Mouse (Mus musculus) intestine, postnatal 0 days (tissue): ENCODE measurements at regions not wholly inside any gene's neighbourhood (a gene's known extent, or its start where the extent isn't known, plus 50 kb on each side); places are given as distances from the start of the nearest gene placed in this dataset.
"Not testable (repeated sequence)": the region's sequence is repeated elsewhere in the genome, so short reads cannot be mapped to it uniquely, and the experiment has no call there.

ENCODE experiments used
- ATAC-seq: fragments of 200-750 bp; cut with Nextera tagmentation; 2 replicates; pipeline ENCODE4 v1.8.0; 2017; ENCODE audit warnings: mild to moderate bottlenecking, moderate TSS enrichment, moderate library complexity
- H3K27ac ChIP-seq: fragments of 300-500 bp; sonication (generic); 2 replicates; pipeline ENCODE4 v1.5.1; 2014; ENCODE audit warnings: mild to moderate bottlenecking, low read depth, low read length, moderate library complexity
- H3K27me3 ChIP-seq: fragments of 300-500 bp; sonication (generic); replicated peaks from 2 replicates; pipeline ENCODE4 v1.6.1; 2014; ENCODE audit warnings: low read length, mixed read lengths; ENCODE audit not compliant: control insufficient read depth, insufficient read depth
- H3K36me3 ChIP-seq: fragments of 300-500 bp; sonication (generic); 2 replicates; pipeline ENCODE4 v1.6.1; 2014; ENCODE audit warnings: mild to moderate bottlenecking, moderate library complexity; ENCODE audit not compliant: control insufficient read depth, insufficient read depth
- H3K4me1 ChIP-seq: fragments of 300-500 bp; sonication (generic); replicated peaks from 2 replicates; pipeline ENCODE4 v1.6.1; 2014; ENCODE audit warnings: antibody characterized with exemption, low read length, mixed read lengths; ENCODE audit not compliant: control insufficient read depth, insufficient read depth
- H3K4me2 ChIP-seq: fragments of 300-500 bp; sonication (generic); replicated peaks from 2 replicates; pipeline ENCODE4 v1.6.1; 2014; ENCODE audit warnings: low read depth, mild to moderate bottlenecking, moderate library complexity
- H3K4me3 ChIP-seq: fragments of 300-500 bp; sonication (generic); 2 replicates; pipeline ENCODE4 v1.5.1; 2014; ENCODE audit warnings: low read depth, low read length
- H3K9ac ChIP-seq: fragments of 300-500 bp; sonication (generic); 2 replicates; pipeline ENCODE4 v1.6.1; 2014; ENCODE audit warnings: mild to moderate bottlenecking, low read depth, low read length
- H3K9me3 ChIP-seq: fragments of 300-500 bp; sonication (generic); 2 replicates; pipeline ENCODE4 v1.6.1; 2016; ENCODE audit warnings: mixed run types; ENCODE audit not compliant: control insufficient read depth
- WGBS: fragments of 180-500 bp; shearing (Covaris S2); extraction: QIAGEN DNeasy Blood & Tissue Kit; methylation state at CpG from one replicate; pipeline ENCODE4 v1.1.7; 2014; 5-methylcytosine and 5-hydroxymethylcytosine counted together

- ATAC-seq: not testable (repeated sequence)
These were observed 77.9 kb downstream of the Tcp10c start for GRCm38 (mm10) chr17:13432256-13432655.

DNA sequence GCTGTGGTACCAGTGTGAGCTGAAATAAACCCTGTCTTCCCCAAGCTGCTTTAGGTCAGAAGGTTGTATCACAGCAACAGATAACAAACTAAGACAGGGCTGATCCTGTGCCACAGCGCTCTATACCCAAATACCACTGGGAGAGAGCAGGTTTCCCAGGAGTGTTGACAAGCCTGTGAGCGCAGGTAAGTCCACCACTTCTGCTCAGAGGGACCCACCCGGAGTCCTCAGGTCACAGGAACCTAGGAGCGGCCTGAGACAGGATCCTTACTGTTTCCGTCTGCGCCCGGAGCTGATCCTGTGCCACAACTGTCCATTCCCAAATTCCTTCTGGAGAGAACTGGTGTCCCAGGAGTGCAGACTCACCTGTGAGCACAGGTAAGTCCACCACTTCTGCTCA, 79.8 kb downstream of the Tcp10c start:
- WGBS: 83% methylated on average over 7 of the region's 7 CpGs
- H3K27me3 ChIP-seq: not testable (repeated sequence)
- ATAC-seq: peak; percentile 41; the same call in 1 of the 2 replicates

More at GRCm38 (mm10) chr17:13432256-13432655, 77.9 kb downstream of the Tcp10c start:
- H3K4me3 ChIP-seq, H3K4me2 ChIP-seq, H3K27me3 ChIP-seq, H3K9me3 ChIP-seq, H3K27ac ChIP-seq, H3K4me1 ChIP-seq, H3K9ac ChIP-seq, H3K36me3 ChIP-seq: not testable (repeated sequence)
- WGBS: 81% methylated on average over 3 of the region's 3 CpGs

DNA sequence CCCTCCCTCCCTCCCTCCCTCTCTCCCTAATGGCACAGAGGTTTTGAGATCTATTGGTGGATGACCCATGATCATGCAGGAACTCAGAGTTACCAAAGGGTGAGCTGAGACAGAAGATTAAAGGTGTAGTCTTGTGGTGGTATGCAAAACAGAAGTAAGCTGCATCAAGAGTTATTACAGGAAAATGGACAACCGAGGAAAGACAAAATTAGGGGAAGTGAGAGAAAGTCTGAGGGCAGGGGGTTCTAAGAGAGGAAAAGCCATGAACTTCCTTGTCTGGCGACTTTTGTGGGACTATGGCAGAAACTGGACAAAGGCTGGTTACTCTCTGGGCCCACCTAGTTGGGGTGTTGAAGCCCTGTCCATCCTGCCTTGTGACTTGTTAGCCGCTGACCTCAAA, 84.4 kb downstream of the Tcp10c start:
- not testable (repeated sequence) for H3K9me3 ChIP-seq, ATAC-seq, H3K9ac ChIP-seq, H3K36me3 ChIP-seq, H3K27me3 ChIP-seq, H3K27ac ChIP-seq, H3K4me3 ChIP-seq, H3K4me2 ChIP-seq, H3K4me1 ChIP-seq
- WGBS: 77% methylated on average over 2 of the region's 3 CpGs

More for the DNA sequence above, 79.8 kb downstream of the Tcp10c start:
- H3K4me2 ChIP-seq, H3K36me3 ChIP-seq, H3K9me3 ChIP-seq, H3K4me3 ChIP-seq, H3K9ac ChIP-seq, H3K4me1 ChIP-seq, H3K27ac ChIP-seq: not testable (repeated sequence)

- ATAC-seq: peak; percentile 73
- not testable (repeated sequence) for H3K9ac ChIP-seq, H3K4me1 ChIP-seq, H3K4me3 ChIP-seq, H3K27ac ChIP-seq, H3K36me3 ChIP-seq, H3K9me3 ChIP-seq, H3K27me3 ChIP-seq, H3K4me2 ChIP-seq
- whole genome bisulfite sequencing: 75% methylated on average over 9 of the region's 9 CpGs
These were observed 86.5 kb downstream of the Tcp10c start for GRCm38 (mm10) chr17:13440708-13441530.

DNA sequence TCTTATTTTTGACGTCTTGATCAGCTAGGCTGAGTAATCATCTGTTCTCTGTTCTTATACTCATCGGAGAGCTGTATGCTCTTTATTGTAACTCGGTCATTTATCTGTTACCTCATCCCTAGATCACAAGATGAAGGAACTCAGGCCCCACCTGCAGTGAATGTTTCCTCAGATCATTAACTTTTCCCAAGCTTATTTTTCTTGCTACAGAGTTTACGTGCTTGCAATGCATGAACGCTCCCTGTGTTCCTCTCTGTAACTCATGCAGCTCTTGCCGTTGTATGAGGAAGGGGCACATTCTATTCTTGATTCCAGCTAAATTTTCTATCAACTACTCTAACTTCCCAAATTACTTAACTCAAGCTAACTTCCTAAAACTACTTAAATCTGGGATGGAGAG, 87.9 kb downstream of the Tcp10c start:
- not testable (repeated sequence) for H3K9me3 ChIP-seq, H3K4me1 ChIP-seq, ATAC-seq, H3K4me3 ChIP-seq, H3K27ac ChIP-seq, H3K4me2 ChIP-seq, H3K36me3 ChIP-seq, H3K27me3 ChIP-seq, H3K9ac ChIP-seq
- 86% methylated on average over 5 of the region's 6 CpGs for WGBS

DNA sequence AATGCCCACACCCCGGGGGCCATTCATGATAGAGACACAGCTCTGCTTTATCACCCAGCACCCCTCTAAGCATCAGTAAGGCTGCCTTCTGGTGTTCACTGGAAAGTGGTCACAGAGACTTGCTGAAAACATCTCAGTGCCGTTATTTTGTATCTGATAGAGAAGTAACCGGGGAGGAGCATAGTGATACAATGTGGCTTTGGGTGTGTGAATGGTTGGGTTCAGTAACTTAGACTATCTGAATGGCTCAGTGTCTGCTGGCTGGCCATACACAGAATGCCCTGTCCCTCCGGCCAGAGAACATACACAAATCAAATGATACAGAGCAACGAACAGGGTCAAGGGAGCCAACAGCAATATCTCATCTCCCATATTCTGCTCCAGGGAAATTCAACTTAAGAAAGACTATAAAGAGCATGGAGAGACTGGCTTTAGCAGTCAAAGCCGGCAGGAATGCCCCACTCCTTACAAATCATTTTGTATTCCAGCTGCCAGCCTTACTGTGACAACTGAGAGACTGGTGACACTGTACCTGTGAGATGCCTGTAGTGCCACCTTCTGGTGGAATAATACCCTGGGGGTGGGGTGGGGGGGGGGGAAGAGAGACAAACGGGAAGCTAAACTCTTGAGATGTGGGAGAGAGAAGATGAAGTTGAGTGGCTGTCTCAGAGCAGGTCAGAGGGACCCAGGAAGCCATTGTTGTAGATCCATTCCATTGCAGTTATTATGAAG, 102.7 kb downstream of the Tcp10c start:
- not testable (repeated sequence) for H3K9ac ChIP-seq, H3K36me3 ChIP-seq, H3K27ac ChIP-seq, H3K4me3 ChIP-seq, H3K9me3 ChIP-seq, H3K4me2 ChIP-seq, H3K27me3 ChIP-seq, H3K4me1 ChIP-seq
- WGBS: 79% methylated on average over 6 of the region's 7 CpGs
- 0 out of 2 replicates have a peak, but pooled peaks have one; percentile 16 for ATAC-seq

DNA sequence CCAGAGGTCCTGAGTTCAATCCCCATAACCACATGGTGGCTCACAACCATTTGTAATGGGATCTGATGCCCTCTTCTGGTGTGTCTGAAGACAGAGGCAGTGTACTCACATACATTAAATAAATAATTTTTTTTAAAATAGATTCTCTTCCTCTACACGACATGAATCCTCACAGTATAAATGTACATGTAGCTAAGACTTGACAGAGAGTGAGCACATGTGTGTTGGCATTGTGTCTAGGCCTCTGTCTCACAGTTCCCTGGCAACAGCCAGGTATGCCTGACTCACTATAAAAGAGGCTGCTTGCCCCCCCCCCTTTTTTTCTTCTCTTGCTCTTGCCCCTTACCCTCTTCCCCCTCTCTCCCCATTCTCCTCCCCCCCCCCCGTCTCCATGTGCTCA, 103.6 kb downstream of the Tcp10c start:
- not testable (repeated sequence) for ATAC-seq, H3K4me2 ChIP-seq
- WGBS: 85% methylated on average over 2 of the region's 2 CpGs

GRCm38 (mm10) chr17:13458814-13459213, 104.4 kb downstream of the Tcp10c start:
- H3K36me3 ChIP-seq, H3K4me1 ChIP-seq, H3K9ac ChIP-seq, H3K27me3 ChIP-seq, H3K4me2 ChIP-seq, H3K9me3 ChIP-seq, H3K4me3 ChIP-seq, H3K27ac ChIP-seq: not testable (repeated sequence)
- peak; percentile 41; the same call in 1 of the 2 replicates for ATAC-seq
- WGBS: no CpG with 5 or more reads among the region's 2 CpGs

More for the DNA sequence above, 103.6 kb downstream of the Tcp10c start:
- H3K27me3 ChIP-seq, H3K27ac ChIP-seq, H3K9ac ChIP-seq, H3K4me1 ChIP-seq, H3K9me3 ChIP-seq, H3K36me3 ChIP-seq, H3K4me3 ChIP-seq: not testable (repeated sequence)

DNA sequence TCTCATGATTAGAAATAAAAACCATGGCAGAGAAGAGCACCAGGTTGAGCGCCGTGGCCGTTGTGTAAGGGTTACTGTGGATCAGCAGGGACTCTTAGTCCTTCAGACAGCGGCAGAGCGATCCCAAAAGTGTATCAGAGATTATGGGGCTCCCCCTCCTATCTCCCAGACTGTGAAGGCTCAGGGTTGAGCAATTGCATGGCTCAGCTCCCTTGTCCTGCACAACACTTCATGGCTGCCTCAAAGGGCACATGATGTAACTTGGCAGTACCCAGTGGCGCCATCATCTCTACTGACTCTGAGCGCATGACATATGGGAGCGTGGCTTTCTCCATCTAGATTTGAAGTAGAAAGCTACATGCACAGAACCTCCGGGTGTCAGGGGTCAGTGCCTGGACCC, 108.3 kb downstream of the Tcp10c start:
- not testable (repeated sequence) for ATAC-seq

More for the DNA sequence above, 108.3 kb downstream of the Tcp10c start:
- H3K27ac ChIP-seq, H3K4me2 ChIP-seq, H3K4me3 ChIP-seq, H3K9ac ChIP-seq, H3K36me3 ChIP-seq, H3K27me3 ChIP-seq, H3K4me1 ChIP-seq, H3K9me3 ChIP-seq: not testable (repeated sequence)
- 96% methylated on average over 2 of the region's 9 CpGs for WGBS
